Mouse (Mus musculus) myocyte (in vitro differentiated cells): ENCODE results near the gene Efhd1.

ENCODE experiments used
- CEBPB ChIP-seq: IDR thresholded peaks from 2 replicates; pipeline ENCODE4 v1.6.1; 2011; ENCODE audit warnings: mild to moderate bottlenecking, moderate library complexity; ENCODE audit not compliant: poor library complexity, insufficient read depth, severe bottlenecking
- E2F4 ChIP-seq: IDR thresholded peaks from one replicate; pipeline ENCODE4 v1.6.1; 2011; ENCODE audit warnings: mild to moderate bottlenecking, control low read depth, moderate library complexity; ENCODE audit not compliant: insufficient read depth
- MAX ChIP-seq: IDR thresholded peaks from one replicate; pipeline ENCODE4 v1.6.1; 2011; ENCODE audit warnings: low read depth, mild to moderate bottlenecking, control low read depth
- MYOG ChIP-seq, 3 experiments: IDR thresholded peaks; one replicate each; pipeline ENCODE4 v1.6.1; 2011; ENCODE audit warnings: control low read depth in 2 of 3, low read depth in 2 of 3, mild to moderate bottlenecking in 2 of 3; ENCODE audit not compliant: insufficient read length in 2 of 3, control insufficient read depth in 1 of 3, insufficient read depth in 1 of 3
- POLR2A ChIP-seq: IDR thresholded peaks from one replicate; pipeline ENCODE4 v1.6.1; 2011; ENCODE audit warnings: low read depth, mild to moderate bottlenecking, control low read depth, moderate library complexity; ENCODE audit not compliant: insufficient read length
- POLR2AphosphoS2 ChIP-seq: IDR thresholded peaks from one replicate; pipeline ENCODE4 v1.6.1; 2011; ENCODE audit warnings: low read depth, control low read depth; ENCODE audit not compliant: insufficient read length
- REST ChIP-seq: IDR thresholded peaks from one replicate; pipeline ENCODE4 v1.6.1; 2011; ENCODE audit warnings: mild to moderate bottlenecking, control low read depth, moderate library complexity; ENCODE audit not compliant: insufficient read depth, insufficient read length
- SRF ChIP-seq: IDR thresholded peaks from one replicate; pipeline ENCODE4 v1.6.1; 2011; ENCODE audit warnings: low read depth; ENCODE audit not compliant: control insufficient read depth, insufficient read length
- TCF12 ChIP-seq: IDR thresholded peaks from one replicate; pipeline ENCODE4 v1.6.1; 2011; ENCODE audit warnings: mild to moderate bottlenecking, control low read depth; ENCODE audit not compliant: poor library complexity, insufficient read depth, severe bottlenecking
- TCF3 ChIP-seq: IDR thresholded peaks from one replicate; pipeline ENCODE4 v1.6.1; 2011; ENCODE audit warnings: low read depth, control low read depth; ENCODE audit not compliant: insufficient read length
- USF1 ChIP-seq: IDR thresholded peaks from one replicate; pipeline ENCODE4 v1.6.1; 2011; ENCODE audit warnings: low read depth, mild to moderate bottlenecking, control low read depth, moderate library complexity

GRCm38 (mm10) chr1:87245929-87246815, 18.0 kb upstream of the Efhd1 start:
- TF ChIP-seq POLR2A (no peak), POLR2AphosphoS2 (no peak), SRF (no peak), MYOG (IDR thresholded peaks at IDR 0.05; ENCODE audit: control insufficient read depth in 1 of 3, insufficient read depth in 1 of 3, insufficient read length in 2 of 3, low read depth in 2 of 3) (no peak), E2F4 (no peak), USF1 (no peak), CEBPB (no peak), MAX (no peak), REST (no peak), TCF3 (no peak), TCF12 (no peak)
